Mouse (Mus musculus): ENCODE data around the gene Phf1.

The Phf1 gene

DNA sequence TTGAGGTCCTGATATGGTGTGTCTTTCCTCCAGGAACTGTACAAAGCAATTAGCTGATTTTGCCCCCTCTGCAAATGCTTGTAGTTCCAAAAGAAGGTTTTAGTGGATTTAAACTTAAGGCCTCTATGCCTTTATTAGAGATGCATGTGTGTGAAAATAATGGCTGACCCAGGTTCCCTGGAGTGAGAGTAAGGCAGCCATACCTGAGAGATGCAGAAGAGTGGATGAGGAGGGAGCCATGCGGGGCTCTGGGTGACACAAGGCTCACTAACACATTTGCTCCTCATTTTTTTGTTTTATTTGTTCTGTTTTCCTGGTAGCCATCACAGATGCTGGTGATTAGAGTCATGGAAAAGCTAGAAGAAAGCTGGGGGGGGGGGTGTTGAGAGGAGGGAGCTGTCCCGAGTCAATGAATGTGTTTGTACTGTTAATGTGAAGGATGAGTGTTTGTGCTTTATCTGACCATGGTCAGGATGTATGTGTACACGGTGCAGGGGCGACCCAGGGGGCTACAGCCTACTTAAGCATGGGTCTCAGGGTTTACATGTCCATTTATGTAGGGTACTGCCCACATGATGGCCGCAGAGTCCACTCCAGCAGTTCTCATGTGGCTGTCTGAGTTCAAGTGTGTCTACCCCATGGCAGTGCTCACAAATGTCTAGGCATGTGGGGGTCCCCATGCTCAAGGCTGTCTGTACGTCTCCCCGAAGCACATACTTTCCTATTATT, 17.9 kb downstream of the Phf1 start:
- DNase-seq (ENCODE audit: low read depth, low spot score) = no peak

DNA sequence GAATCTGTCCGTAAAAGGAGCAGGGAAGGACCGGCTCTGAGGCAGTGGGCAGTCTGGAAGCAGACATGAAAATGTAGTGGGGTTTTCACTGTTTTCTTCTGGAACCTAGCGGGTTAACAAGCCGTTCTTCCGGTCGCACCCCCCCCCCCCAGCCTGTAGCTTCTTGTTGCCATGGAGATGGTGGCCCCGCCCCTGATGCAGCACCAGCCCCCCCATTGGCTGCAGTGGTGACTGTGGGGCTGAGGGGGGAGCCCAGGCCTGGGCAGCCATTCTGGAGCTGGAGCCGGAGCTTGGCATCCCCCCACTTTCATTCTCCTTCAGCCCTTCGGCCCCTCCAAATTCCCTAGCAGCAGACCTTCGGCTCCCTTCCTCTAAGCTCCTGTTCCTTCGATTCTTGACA, 18.6 kb downstream of the Phf1 start:
- DNase-seq (ENCODE audit: low read depth, low spot score) = peak; percentile 85

DNA sequence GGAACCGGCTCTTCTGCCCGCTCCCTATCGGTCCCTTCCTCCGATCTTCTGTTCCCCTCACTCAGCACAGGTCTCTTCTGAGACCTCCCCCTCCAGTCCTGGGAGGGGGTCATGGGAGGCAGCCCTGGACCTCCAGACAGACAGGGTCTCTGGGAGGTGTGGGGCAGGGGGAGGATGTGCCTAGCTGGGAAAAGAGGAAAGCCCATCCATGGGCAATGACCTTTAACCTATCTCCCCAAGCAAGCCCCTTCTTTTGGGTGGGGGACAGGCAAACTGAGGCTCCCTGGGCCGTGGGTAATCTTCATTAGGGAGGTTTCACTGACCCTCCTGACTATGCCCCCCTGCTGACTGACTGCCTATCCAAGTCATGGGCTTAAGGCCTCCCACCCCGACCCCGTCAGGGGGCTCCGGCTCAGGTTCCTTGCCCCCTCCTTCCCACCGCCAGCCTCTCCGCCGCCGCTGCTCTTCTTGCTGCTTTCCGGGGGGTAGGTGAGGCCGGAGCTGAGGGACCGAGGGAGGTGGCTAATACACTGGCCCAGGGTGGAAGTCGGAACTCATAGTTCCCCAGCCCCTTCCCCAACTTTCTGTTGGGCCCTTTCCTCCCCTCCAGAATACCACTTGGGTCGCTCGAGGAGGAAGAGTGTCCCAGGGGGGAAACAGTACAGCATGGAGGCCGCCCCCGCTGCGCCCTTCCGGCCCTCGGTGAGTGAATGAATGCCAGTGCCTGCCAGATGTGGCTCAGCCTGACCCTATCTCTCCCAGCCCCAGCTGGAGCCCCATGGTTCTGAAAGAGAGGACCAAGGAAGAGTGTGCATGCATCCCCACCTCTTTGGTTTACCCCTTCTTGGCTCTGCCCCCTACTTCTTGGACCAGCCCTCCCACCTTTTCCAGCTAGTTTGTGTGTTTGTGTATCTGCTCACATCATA, 19.4 kb downstream of the Phf1 start:
- no peak for DNase-seq (ENCODE audit: low read depth, low spot score)

DNA sequence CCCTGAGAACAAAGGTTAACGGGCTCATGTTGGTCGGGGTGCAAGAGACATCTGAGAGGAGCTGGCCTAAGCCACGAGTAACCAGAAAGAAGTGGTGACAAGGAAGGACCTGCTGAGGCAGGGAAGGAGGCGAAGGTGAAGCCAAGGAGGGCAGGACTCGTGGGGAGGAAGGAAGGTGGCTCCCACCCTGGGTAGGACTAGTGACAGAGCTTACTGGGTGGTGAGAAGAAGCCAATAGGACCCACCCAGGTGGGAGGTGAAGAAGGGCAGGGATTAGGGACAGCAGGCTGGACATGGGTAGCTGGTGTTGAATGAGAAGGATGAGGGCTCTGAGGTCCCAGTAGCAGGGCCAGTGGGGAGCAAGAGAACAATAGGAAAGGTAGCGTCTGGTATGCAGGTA, 20.3 kb downstream of the Phf1 start:
- DNase-seq (ENCODE audit: low read depth, low spot score) = no peak

DNA sequence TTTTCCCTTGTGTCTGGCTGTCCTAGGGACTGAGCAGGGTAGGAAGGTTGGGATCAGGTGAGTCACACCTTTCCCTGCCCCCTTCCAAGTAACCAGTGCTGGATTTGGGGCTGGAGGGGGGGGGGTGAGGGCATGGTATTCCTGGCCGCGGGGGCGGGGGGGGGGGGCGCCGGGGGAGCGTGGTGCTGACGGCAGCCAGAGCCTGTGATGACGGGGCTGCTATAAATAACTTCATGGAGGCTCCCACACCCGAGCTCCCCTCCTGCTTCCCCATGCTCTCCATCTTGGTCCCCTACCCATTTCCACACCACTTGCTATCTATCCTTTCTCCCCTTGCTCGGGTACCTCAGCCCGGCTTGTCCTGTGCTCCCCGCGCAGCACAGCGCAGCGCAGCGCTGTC, 20.9 kb downstream of the Phf1 start:
- DNase-seq (ENCODE audit: low read depth, low spot score) = no peak

DNA sequence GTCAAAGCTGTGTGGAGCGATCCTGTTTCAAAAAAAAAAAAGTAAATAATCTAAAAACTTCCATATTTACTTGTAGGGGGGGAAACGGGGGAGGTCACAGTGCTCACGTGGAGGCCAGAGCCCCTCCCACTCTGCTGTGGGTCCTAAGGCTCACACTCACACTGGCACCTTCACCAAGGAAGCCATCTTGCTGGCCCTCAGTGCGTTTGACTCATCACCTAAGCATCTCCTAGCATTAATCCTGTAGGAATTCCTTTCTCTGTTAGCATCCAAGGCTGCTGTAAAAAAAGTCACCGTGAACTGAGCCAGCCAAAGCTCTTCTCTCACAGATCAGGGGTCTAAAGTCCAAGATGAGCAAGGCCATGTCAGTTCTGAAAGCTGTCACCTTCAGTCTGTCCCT, 23.5 kb downstream of the Phf1 start:
- no peak for DNase-seq (ENCODE audit: low read depth, low spot score)

DNA sequence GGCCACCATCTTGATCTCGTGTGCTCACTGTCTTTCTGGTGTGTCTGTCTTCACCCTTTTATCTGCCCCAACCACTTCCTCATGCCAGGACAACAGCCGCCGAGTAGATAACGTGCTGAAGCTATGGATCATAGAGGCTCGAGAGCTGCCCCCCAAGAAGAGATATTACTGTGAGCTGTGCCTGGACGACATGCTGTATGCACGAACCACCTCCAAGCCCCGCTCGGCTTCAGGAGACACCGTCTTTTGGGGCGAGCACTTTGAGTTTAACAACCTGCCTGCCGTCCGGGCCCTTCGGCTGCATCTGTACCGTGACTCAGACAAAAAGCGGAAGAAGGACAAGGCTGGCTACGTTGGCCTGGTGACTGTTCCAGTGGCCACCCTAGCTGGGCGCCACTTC, 24.0 kb downstream of the Phf1 start:
- DNase-seq (ENCODE audit: low read depth, low spot score) = no peak

DNA sequence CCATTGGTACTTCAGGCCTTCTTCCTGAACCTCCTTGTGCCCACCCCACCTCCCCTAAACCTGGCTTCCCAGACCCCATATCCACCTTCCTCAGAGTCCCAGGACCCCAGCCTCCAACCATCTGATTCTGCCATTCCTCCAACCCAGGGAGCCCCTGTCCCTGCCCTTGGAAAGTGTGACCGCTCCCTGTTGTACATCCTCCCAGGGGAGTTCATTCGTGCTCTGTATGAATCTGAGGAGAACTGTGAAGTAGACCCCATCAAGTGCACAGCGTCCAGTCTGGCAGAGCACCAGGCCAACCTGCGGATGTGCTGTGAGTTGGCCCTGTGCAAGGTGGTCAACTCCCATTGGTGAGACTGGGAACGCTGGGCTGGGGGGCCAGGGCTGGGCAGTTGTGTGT, 25.0 kb downstream of the Phf1 start:
- no peak for DNase-seq (ENCODE audit: low read depth, low spot score)

DNA sequence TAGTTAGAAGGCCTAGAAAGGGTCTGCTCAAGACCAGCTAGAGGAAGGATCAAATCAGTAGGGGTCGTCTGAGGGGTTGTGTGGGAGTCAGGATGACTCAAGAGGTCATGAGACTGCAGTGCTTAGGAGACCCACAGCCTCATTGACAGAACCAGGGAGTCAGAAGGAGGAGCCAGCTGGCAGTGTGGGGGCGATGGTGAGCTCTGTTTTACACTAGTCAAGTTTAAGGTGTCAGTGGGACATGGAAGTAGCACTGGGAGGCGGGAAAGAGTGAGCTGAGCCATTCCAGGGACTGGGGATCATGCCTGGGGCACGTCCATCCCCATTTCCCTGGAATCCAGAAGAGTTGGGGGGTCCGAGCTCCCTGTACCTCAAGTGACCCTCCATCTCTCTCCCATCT, 26.0 kb downstream of the Phf1 start:
- DNase-seq (ENCODE audit: low read depth, low spot score) = no peak

DNA sequence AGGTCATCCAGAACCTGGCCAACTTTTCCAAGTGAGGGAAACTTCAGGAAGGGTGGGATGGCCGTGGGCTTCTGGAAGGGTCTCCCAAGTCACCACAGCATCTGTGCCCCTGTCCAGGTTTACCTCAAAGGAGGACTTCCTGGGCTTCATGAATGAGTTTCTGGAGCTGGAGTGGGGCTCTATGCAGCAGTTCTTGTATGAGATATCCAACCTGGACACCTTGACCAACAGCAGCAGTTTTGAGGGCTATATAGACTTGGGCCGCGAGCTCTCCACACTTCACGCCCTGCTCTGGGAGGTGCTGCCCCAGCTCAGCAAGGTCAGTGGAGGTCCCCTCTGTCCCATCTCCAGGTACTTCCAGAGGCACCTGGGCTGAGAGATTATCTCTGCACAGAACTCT, 27.0 kb downstream of the Phf1 start:
- no peak for DNase-seq (ENCODE audit: low read depth, low spot score)

DNA sequence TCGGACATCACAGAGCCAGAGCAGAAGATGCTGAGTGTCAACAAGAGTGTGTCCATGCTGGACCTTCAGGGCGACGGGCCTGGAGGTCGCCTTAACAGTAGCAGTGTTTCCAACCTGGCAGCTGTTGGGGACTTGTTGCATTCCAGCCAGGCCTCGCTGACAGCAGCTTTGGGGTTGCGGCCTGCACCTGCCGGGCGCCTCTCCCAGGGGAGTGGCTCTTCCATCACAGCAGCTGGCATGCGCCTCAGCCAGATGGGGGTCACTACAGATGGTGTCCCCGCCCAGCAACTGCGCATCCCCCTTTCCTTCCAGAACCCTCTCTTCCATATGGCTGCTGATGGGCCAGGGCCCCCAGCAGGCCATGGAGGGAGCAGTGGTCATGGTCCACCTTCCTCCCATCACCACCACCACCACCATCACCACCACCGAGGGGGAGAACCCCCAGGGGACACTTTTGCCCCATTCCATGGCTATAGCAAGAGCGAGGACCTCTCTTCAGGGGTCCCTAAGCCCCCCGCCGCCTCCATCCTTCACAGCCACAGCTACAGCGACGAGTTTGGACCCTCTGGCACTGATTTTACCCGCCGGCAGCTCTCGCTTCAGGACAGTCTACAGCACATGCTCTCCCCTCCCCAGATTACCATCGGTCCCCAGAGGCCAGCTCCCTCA, 28.9 kb downstream of the Phf1 start:
- DNase-seq (ENCODE audit: low read depth, low spot score) = no peak

DNA sequence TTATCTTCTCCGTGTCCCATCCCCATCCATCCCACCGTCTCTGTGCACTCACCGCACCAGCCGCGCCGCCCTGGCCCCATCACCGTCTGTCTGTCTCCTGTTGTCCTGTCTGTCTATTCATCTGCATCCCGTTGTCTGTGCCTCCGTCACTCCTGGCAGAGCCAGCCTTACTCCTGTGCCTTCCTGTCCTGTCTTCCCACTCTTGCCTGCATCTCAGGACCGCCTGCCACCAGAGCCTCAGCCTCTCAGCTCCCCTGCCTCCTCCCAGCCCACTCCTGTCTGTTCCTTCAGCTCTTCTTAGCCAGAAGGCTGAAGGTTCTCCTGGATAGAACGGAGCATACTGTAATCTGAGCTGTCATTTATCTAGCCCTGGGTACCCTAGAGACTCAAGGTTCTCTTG, 34.1 kb downstream of the Phf1 start:
- no peak for DNase-seq (ENCODE audit: low read depth, low spot score)

DNA sequence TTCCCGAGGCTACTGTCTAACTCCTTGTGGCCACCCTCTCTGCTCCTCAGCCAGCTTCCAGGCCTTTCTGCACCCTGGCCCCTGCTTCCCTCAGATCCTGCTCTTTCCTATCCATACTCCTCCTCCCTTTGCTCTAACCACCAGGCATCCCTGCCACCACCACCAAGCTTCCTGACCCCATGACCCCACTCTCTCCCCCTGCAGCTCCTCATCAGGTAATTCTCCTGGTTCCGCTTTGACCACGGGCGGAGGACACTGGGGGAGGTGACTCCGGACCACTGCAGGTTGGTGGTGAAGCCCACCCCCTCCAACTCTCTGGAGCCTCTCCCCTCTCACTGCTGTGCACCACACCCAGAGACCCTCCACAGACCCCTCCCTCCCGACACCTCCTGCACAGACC, 34.6 kb downstream of the Phf1 start:
- DNase-seq (ENCODE audit: low read depth, low spot score) = no peak

DNA sequence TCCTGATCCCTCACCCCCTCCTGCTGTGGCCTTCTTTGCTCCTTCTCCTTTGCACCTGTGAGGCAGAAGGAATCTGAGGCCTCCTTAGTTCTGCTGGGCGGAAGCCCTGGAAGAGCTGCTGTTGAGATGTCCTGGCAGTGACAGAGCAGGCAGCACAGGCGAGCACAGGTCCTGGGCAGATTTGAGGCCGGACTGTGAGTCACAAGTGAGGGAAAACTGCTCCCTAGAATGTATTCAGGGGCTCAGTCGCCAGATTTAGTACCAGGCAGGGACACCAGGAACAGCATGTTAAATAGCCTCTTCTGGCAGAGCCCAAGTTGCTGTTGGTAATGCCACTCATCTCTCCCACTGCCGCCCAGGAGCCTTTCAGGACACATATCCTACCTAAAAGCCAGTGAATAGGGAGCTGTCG, 35.4 kb downstream of the Phf1 start:
- DNase-seq (ENCODE audit: low read depth, low spot score) = no peak

DNA sequence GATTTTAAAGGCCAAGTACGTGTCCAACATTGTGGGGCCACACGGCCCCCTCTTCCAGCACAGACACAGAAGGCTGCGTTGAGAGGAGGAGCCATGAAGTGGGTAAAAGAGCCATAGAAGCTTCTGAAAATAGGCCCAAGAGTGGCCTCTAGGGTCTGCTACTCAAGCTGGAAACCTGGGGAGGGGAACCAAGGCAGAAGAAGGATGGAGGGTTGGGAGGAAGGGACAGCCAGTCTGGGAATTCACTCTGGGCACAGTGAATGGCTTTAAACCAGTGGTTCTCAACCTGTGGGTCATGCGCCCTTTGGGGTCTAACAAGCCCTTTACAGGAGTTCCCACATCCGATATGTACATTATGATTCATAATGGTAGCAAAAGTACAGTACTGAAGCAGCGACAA, 36.4 kb downstream of the Phf1 start:
- no peak for DNase-seq (ENCODE audit: low read depth, low spot score)

DNA sequence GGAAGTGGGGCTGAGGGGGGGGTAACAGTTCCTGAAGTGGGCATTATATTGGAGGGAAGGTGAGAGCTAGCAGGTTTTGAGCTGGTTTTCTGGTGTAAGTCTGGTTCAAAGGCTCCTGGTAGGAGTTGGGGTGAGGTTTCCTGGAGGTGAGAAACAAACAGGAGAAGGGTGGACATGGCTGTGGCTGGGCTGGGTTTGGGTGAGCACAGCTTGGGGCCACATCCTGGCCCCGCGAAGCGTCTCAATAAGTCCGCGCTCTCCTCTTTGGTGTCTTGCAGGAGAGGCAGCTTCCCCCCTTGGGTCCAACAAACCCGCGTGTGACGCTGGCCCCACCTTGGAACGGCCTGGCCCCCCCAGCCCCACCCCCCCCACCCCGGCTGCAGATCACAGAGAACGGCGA, 37.4 kb downstream of the Phf1 start:
- DNase-seq (ENCODE audit: low read depth, low spot score) = no peak

DNA sequence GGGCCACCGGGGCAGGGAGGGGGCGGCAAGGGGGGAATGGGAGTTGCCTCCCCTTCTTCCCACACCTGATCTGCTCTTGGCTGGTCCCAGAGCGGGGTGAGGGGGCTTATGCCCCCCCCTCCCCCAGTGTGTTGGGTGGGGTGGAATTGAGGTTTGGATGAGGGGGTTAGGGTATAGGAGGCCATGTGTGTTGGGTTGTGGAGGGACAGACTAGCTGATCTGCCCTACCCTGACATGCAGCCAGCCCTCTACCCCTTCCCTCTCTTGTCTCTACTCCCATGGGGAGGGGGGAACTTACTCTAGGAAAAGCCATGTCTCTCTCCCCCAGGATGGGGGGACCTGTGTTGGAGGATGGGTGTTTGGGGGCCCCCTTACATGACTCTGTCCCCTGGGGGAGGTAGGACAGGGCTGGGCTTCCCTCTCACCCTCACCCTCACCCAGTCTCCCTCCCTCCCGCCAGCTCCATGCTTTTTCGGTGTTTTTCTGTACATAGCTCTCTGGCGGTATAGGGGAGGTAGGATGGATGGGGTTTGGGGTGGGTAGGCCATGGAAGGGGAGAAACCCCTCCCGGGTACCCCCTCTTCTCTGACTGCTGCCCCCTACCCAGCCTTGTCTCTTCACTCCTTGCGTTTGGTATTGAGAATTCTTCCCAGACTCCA, 38.5 kb downstream of the Phf1 start:
- DNase-seq (ENCODE audit: low read depth, low spot score) = no peak

DNA sequence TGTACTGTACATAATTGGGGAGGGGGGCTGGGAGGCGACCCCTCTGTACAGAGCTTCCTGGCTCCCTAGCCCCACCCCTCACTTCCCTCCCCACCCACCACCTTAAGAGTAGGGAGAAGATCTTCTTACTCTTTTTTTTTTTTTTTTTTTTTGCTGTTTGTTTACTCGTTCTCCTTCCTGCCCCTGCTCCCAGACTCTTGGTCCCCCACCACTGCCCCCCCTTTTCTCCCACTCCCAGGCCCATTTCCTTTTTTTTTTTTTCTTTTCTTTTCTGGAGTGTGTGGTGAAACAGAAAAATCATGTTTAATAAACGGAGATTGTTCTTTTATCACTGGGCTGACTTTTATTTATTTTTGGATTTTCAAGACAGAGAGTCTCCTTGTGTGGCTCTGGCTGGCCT, 39.3 kb downstream of the Phf1 start:
- no peak for DNase-seq (ENCODE audit: low read depth, low spot score)

DNA sequence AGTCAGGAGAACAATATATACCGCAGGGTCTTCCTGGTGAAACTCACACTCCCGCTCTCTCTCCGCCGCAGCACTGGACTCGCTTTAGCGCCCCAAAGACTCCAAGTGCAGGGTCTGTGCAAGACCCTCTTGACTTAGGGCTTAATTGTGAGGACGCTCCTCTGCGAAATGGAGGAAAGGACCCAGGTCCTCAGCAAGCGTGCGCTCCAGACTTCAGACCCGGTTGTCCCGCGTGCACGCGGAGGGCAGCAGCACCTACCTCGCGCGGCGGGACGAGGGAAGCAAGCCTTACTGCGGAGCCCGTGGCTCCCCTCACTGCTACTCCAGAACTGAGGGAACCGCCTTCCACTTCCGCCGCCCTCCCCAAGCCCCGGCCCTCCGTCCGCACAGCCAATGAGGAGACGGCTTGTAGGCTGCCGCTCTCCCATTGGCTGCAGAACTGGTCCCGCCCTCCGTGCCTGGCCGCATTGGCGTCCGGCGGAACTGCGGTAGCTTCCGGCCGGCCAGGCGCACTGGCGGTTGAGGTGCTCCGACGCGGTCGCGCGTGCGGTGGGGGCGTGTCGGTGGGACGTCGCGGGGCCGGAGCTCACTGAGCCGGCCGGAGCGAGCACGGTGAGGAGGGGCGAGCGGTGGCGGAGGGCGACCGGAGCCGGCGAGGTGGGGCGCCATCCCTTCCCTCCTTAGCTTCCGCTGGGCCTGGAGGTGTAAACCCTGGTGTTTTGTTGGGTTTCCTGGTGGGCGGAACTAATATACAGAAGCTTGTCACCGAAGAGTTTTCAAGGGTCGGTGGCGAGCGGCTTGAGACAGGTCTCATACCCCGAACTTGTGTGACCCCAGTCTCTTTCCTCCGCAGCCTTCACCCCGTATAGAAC, 40.1 kb downstream of the Phf1 start, which contains the start of gene Zbtb9:
Zbtb9 (plus strand) TSS at position 465 of the 872 bp plus-strand sequence.
- DNase-seq (ENCODE audit: low read depth, low spot score) = peak; percentile 95

DNA sequence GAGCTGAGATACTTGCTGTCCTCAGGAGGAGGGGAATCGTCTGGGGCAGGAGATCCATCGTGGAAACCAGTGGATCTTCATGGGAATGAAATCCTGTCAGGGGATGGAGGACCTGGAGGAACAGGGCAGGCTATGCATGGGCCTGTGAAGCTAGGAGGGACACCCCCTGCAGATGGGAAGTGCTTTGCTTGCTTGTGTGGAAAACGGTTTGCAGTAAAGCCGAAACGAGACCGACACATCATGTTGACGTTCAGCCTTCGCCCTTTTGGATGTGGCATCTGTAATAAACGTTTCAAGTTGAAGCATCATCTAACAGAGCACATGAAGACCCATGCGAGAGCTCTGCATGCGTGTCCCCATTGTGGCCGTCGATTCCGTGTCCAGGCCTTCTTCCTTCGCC, 41.7 kb downstream of the Phf1 start:
- no peak for DNase-seq (ENCODE audit: low read depth, low spot score)

DNA sequence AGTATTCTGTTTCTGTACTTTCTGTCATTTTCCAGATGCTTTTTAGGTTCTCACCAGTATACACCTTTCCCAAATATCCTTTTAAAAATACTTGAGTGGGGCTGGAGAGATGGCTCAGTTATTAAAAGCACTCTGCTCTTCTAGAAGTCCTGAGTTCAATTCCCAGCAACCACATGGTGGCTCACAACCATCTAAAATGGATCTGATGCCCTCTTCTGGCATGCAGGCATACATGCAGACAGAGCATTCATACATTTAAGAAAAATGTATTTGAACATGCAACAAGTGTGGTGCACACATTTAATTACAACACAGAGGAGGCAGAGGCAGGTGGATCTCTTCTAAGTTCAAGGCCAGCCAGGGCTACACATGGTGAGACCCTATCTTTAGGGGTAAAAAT, 42.6 kb downstream of the Phf1 start:
- no peak for DNase-seq (ENCODE audit: low read depth, low spot score)
